Mouse (Mus musculus): ENCODE measurements around the gene Soat2. TPM values are rescaled to one million over a fixed set of nuclear protein-coding genes. Genes with fewer than 3 reads are reported as not detected.
A peak's percentile ranks its signal among the peaks of the same experiment; 100 is the strongest.

The Soat2 gene
- polyA plus RNA-seq, 1 experiment from 2014 or later = 0.30 TPM

DNA sequence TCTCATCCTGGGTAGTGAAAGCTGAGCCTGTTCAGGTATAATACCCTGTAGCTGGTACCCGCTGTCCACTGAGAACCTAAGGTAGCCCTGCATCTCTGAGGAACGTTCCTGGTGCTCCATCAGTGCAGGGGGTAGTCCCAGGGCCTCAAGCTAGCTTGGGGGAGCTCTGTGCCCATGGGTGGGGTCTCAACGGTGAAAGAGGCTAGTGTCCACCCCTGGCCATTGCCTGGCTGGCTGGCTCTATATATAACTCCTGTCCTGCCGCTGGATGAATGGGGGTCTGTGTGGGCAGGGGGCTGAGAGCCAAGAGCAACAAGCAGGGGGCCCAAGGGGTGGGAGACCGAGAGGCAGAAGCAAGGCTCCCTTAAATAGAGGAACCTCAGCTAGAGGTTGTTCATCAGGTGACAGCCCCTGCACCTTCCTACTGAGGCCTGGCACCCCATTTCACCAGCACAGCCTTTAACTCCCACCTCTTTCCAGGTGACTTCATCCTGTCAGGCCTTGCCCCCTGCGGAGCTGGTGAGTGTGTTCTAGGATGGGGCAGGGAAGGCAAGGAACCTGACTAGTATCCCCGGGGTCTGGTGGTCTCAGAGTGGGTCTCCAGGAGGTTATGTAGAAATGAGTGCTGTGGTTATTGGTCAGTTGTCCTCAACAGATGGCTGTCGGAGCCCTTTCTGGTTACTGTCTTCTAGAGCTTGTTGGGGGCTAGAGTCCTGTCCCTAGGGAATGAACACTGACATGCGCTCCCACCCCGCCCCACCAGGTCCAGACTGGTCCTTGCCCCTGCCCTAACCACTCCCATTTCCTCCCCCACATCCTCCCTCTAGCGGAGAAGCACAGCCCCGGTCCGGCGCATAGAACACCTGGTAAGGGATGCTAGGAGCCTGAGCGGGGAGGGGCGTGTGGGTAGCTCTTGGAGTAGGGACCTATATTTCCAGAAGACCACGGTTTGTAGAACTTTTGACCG is 44.3 kb upstream of the Soat2 start:
- no peak for ATAC-seq (ENCODE audit: low read depth)
- peak overlapping the region; percentile 50 for H3K27ac ChIP-seq (ENCODE audit: low read length)

DNA sequence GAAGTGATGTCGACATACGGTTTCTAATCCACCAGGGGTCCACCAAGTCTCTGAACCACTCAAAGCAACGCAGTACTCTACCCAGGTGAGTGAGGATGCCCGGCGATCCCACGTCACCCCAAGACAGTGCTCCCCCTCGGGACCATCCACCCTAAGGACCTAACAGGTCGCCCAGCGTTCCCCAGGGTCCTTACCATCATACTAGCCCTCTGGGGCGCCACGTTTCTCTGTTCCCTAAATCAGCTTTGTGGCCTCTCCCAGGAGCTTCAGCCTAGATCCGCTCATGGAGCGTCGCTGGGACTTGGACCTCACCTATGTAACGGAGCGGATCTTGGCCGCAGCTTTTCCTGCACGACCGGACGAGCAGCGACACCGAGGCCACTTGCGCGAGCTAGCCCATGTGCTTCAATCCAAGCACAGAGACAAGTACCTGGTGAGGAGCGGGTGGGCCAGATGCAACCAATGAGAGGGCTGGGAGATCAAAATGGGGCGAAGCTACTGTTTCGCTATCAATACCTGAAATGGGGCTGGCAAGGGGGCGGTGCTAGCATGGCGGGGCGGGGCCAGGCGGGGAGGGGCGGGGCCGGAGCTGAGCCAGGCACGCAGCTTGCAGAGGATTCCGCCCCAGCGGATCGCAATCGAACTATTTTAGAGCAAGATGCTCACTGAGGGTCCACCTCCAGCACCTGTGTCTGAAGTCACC is 43.4 kb upstream of the Soat2 start:
- no peak overlapping the region for H3K9ac ChIP-seq (ENCODE audit: low read length)
- H3K27ac ChIP-seq (ENCODE audit: low read length) = no peak overlapping the region
- ATAC-seq (ENCODE audit: low read depth) = no peak
- no peaks in the 10 kb centered on the region for H3K27me3 ChIP-seq (ENCODE audit: control insufficient read depth, insufficient read depth, low read depth, low read length)
- H3K4me1 ChIP-seq (replicated peaks; ENCODE audit: control insufficient read depth, insufficient read depth, low read length) = peaks cover 63% of the 10 kb centered on the region
- H3K36me3 ChIP-seq (ENCODE audit: control insufficient read depth, insufficient read depth, low read length) = peaks cover 22% of the 10 kb centered on the region
- H3K9me3 ChIP-seq (ENCODE audit: control insufficient read depth, low read length) = no peaks in the 10 kb centered on the region
- WGBS = 33% methylated on average over 38 of the region's 38 CpGs
- 0 out of 2 replicates have a peak overlapping the region, but pooled peaks have one; percentile 6 for H3K4me3 ChIP-seq (ENCODE audit: low read length)
- H3K4me2 ChIP-seq (ENCODE audit: low read depth, low read length) = peak overlapping the region; percentile 33

More for the DNA sequence above, 44.3 kb upstream of the Soat2 start:
- H3K4me1 ChIP-seq (replicated peaks; ENCODE audit: control insufficient read depth, insufficient read depth, low read length) = peaks cover 72% of the 10 kb centered on the region
- H3K9ac ChIP-seq (ENCODE audit: low read length) = peak overlapping the region; percentile 42
- 39% methylated on average over 18 of the region's 18 CpGs for WGBS
- no peaks in the 10 kb centered on the region for H3K27me3 ChIP-seq (ENCODE audit: control insufficient read depth, insufficient read depth, low read depth, low read length)
- peaks cover 17% of the 10 kb centered on the region for H3K36me3 ChIP-seq (ENCODE audit: control insufficient read depth, insufficient read depth, low read length)
- H3K4me2 ChIP-seq (ENCODE audit: low read depth, low read length) = peak overlapping the region; percentile 33
- peak overlapping the region; percentile 0; the same call in 1 of the 2 replicates for H3K4me3 ChIP-seq (ENCODE audit: low read length)
- no peaks in the 10 kb centered on the region for H3K9me3 ChIP-seq (ENCODE audit: control insufficient read depth, low read length)

DNA sequence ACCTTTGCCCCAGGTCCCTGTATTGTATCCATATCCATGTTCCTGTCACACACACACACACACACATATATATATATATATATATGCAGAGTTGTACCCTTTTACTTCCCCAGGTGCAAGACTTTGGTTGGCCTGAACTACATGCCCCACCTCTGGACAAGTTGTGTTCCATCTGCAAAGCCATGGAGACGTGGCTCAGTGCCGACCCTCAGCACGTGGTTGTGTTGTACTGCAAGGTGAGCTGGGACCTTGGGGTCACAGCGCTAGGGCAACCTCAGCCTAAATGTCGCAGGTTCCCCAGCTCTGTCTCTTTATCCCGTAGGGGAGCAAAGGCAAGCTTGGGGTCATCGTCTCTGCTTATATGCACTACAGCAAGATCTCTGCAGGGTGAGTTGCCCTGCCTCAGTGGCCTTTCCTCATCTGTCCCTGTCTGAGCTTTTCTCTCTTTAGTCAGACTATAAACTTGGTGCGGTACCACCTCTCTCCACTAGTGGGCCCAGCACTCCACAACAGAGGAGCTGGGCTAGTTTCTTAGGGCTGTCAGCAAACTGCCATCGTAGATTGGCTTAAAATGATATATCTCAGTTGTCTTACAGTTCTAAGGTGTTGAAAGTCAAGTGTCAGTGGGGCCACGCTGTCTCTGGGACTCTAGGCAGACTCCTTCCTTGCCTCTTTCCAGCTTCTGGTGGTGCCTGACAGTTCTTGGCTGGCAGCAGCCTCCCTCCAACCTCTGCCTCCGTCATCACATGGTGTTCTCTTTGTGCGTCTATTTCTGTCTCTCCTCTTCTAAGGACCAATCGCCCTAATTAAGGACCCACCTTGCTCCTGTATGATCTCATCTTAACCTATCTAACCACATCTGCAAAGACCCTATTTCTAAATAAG is 42.4 kb upstream of the Soat2 start:
- ATAC-seq (ENCODE audit: low read depth) = no peak
- H3K36me3 ChIP-seq (ENCODE audit: control insufficient read depth, insufficient read depth, low read length) = peaks cover 32% of the 10 kb centered on the region

DNA sequence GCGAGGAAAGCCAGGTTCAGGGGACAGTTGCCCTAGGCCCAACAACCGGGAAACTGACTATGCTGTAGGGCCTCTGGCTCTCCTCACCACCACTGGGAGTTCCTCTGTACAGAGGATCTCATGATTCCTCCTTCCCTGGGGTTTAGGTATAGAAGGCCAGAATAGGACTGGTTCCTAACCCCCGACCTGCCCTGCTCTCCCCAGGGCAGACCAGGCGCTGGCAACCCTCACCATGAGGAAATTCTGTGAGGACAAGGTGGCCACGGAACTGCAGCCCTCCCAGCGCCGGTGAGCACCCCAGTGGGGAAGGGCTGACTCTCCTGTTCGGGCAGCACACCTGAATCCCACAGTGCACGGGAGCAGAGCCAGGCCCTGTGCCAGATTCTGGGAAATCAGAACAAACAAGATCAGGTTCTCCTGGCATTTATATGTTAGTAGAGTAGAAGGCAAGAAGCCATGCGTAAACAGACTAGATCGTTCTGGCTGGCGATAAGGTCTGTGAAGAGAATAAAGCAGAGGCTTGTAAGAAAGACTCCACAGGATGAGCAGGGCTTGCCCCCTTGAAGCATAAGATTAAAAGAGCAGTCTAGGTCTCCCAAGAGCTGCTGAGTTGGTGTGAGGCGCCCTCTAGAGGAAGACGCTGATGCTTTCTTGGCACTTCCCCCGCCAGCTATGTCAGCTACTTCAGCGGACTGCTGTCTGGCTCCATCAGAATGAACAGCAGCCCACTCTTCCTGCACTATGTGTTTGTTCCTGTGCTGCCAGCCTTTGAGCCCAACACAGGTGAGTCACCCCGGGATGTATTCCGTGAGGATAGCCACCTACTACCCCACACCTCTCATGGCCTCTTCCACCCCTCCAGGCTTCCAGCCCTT is 41.4 kb upstream of the Soat2 start:
- Histone ChIP-seq H3K27ac (ENCODE audit: low read length) (peak overlapping the region; percentile 4; the same call in 1 of the 2 replicates), H3K9me3 (ENCODE audit: control insufficient read depth, low read length) (no peaks in the 10 kb centered on the region), H3K27me3 (ENCODE audit: control insufficient read depth, insufficient read depth, low read depth, low read length) (no peaks in the 10 kb centered on the region), H3K36me3 (ENCODE audit: control insufficient read depth, insufficient read depth, low read length) (peaks cover 41% of the 10 kb centered on the region), H3K4me1 (replicated peaks; ENCODE audit: control insufficient read depth, insufficient read depth, low read length) (peaks cover 45% of the 10 kb centered on the region), H3K4me3 (ENCODE audit: low read length) (no peak overlapping the region), H3K4me2 (ENCODE audit: low read depth, low read length) (no peak overlapping the region), H3K9ac (ENCODE audit: low read length) (no peak overlapping the region)
- ATAC-seq (ENCODE audit: low read depth) = peak; percentile 20; the same call in 1 of the 2 replicates
- WGBS = 50% methylated on average over 18 of the region's 18 CpGs

More for the DNA sequence above, 42.4 kb upstream of the Soat2 start:
- H3K9me3 ChIP-seq (ENCODE audit: control insufficient read depth, low read length) = no peaks in the 10 kb centered on the region
- H3K27me3 ChIP-seq (ENCODE audit: control insufficient read depth, insufficient read depth, low read depth, low read length) = no peaks in the 10 kb centered on the region
- no peak overlapping the region for H3K4me3 ChIP-seq (ENCODE audit: low read length)
- peaks cover 53% of the 10 kb centered on the region for H3K4me1 ChIP-seq (replicated peaks; ENCODE audit: control insufficient read depth, insufficient read depth, low read length)
- WGBS = 41% methylated on average over 13 of the region's 13 CpGs
- H3K9ac ChIP-seq (ENCODE audit: low read length) = no peak overlapping the region
- no peak overlapping the region for H3K4me2 ChIP-seq (ENCODE audit: low read depth, low read length)
- H3K27ac ChIP-seq (ENCODE audit: low read length) = no peak overlapping the region

DNA sequence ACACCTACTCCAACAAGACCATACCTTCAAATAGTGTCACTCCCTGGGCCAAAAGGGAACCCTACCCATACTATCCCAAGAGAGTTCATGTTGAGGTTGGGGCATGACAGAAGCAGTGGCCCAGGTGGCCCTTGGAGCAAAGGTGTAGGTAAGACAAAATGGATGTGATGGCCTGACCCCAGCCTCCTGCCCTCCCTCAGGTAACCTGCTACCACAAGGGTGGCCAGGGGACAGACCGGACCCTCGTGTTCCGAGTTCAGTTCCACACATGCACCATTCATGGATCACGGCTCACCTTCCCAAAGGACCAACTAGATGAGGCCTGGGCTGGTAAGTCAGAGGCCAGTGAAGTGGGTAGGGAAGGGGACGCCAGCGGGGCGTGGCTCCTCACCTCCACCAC is 40.1 kb upstream of the Soat2 start:
- no peak overlapping the region for H3K9ac ChIP-seq (ENCODE audit: low read length)
- H3K9me3 ChIP-seq (ENCODE audit: control insufficient read depth, low read length) = no peaks in the 10 kb centered on the region
- H3K27me3 ChIP-seq (ENCODE audit: control insufficient read depth, insufficient read depth, low read depth, low read length) = no peaks in the 10 kb centered on the region
- no peak overlapping the region for H3K4me3 ChIP-seq (ENCODE audit: low read length)
- H3K4me1 ChIP-seq (replicated peaks; ENCODE audit: control insufficient read depth, insufficient read depth, low read length) = peaks cover 31% of the 10 kb centered on the region
- no peak for ATAC-seq (ENCODE audit: low read depth)
- H3K36me3 ChIP-seq (ENCODE audit: control insufficient read depth, insufficient read depth, low read length) = peaks cover 44% of the 10 kb centered on the region
- 91% methylated on average over 7 of the region's 7 CpGs for WGBS
- no peak overlapping the region for H3K4me2 ChIP-seq (ENCODE audit: low read depth, low read length)
- H3K27ac ChIP-seq (ENCODE audit: low read length) = no peak overlapping the region

DNA sequence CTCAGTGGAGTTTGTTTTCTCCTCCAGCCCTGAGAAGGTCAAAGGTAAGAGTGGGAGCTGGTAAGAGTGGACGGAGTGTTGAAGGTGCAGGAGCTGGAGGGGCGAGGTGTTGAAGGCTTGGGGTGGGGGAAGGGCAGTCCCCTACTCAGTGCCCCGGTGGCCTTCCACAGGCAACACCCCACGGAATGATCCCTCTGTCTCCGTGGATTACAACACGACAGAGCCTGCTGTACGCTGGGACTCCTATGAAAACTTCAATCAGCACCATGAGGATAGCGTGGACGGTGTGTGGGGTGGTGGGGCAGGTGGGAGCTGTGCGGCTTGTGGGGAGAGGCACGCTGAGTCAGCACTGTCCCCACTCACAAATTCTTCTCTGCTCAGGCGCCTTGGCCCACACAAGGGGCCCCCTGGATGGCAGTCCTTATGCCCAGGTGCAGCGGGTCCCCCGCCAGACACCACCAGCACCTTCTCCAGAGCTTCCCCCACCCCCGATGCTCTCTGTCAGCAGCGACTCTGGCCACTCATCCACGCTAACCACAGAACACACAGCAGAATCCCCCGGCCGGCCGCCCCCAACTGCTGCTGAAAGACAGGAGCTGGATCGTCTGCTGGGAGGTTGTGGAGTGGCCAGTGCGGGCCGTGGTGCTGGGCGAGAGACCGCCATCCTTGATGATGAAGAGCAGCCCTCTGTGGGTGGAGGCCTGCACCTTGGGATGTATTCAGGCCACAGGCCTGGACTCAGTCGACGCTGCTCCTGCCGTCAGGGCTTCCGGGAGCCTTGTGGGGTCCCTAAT is 39.4 kb upstream of the Soat2 start:
- Histone ChIP-seq H3K4me3 (ENCODE audit: low read length) (no peak overlapping the region), H3K9me3 (ENCODE audit: control insufficient read depth, low read length) (no peaks in the 10 kb centered on the region), H3K27ac (ENCODE audit: low read length) (no peak overlapping the region), H3K9ac (ENCODE audit: low read length) (no peak overlapping the region), H3K4me1 (replicated peaks; ENCODE audit: control insufficient read depth, insufficient read depth, low read length) (peaks cover 27% of the 10 kb centered on the region), H3K4me2 (ENCODE audit: low read depth, low read length) (no peak overlapping the region), H3K27me3 (ENCODE audit: control insufficient read depth, insufficient read depth, low read depth, low read length) (no peaks in the 10 kb centered on the region), H3K36me3 (ENCODE audit: control insufficient read depth, insufficient read depth, low read length) (peaks cover 49% of the 10 kb centered on the region)
- 74% methylated on average over 29 of the region's 29 CpGs for WGBS
- ATAC-seq (ENCODE audit: low read depth) = no peak

DNA sequence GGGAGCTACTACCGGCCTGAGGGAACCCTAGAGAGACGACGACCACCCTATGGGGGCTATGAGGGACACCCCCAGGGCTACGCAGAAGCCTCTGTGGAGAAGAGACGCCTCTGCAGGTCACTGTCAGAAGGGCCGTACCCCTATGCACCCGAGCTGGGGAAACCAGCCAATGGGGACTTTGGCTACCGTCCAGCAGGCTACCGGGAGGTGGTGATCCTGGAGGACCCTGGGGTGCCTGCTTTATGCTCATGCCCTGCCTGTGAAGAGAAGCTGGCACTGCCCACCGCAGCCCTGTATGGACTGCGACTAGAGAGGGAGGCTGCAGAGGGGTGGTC is 38.9 kb upstream of the Soat2 start:
- H3K4me1 ChIP-seq (replicated peaks; ENCODE audit: control insufficient read depth, insufficient read depth, low read length) = peaks cover 27% of the 10 kb centered on the region
- no peak overlapping the region for H3K27ac ChIP-seq (ENCODE audit: low read length)
- H3K9ac ChIP-seq (ENCODE audit: low read length) = no peak overlapping the region
- H3K36me3 ChIP-seq (ENCODE audit: control insufficient read depth, insufficient read depth, low read length) = peaks cover 55% of the 10 kb centered on the region
- H3K27me3 ChIP-seq (ENCODE audit: control insufficient read depth, insufficient read depth, low read depth, low read length) = no peaks in the 10 kb centered on the region
- no peaks in the 10 kb centered on the region for H3K9me3 ChIP-seq (ENCODE audit: control insufficient read depth, low read length)
- no peak overlapping the region for H3K4me2 ChIP-seq (ENCODE audit: low read depth, low read length)
- ATAC-seq (ENCODE audit: low read depth) = no peak
- 80% methylated on average over 11 of the region's 11 CpGs for WGBS
- H3K4me3 ChIP-seq (ENCODE audit: low read length) = no peak overlapping the region

DNA sequence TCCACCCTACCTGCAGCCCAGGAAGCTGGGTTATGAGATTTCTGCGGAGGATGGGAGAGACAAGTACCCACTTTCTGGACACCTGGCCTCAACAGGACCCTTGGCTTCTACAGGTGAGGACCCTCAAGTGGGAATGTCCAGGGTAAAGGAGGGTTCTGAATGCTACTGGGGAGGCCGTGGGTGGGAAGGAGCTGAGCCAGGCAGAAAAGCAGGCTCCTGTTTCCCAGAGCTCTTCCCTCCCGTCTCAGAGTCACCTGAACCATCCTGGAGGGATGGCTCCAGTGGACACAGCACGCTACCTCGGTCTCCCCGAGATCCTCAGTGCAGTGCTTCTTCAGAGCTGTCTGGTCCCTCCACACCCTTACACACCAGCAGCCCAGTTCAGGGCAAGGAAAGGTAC is 38.1 kb upstream of the Soat2 start:
- peaks cover 26% of the 10 kb centered on the region for H3K4me1 ChIP-seq (replicated peaks; ENCODE audit: control insufficient read depth, insufficient read depth, low read length)
- no peak overlapping the region for H3K9ac ChIP-seq (ENCODE audit: low read length)
- ATAC-seq (ENCODE audit: low read depth) = no peak
- H3K4me2 ChIP-seq (ENCODE audit: low read depth, low read length) = no peak overlapping the region
- H3K9me3 ChIP-seq (ENCODE audit: control insufficient read depth, low read length) = no peaks in the 10 kb centered on the region
- H3K36me3 ChIP-seq (ENCODE audit: control insufficient read depth, insufficient read depth, low read length) = peaks cover 60% of the 10 kb centered on the region
- H3K27ac ChIP-seq (ENCODE audit: low read length) = no peak overlapping the region
- 92% methylated on average over 6 of the region's 6 CpGs for WGBS
- H3K4me3 ChIP-seq (ENCODE audit: low read length) = no peak overlapping the region
- no peaks in the 10 kb centered on the region for H3K27me3 ChIP-seq (ENCODE audit: control insufficient read depth, insufficient read depth, low read depth, low read length)
